Mouse (Mus musculus): Measurements from ENCODE around the gene Cpt1a. TPM values are rescaled to one million over a fixed set of nuclear protein-coding genes. Genes with fewer than 3 reads are reported as not detected.

The Cpt1a gene
- total and polyA plus RNA-seq, 2 experiments from 2014 or later, result 15.7 to 35.8 TPM

GRCm38 (mm10) chr19:3326479-3327047 lies 4.4 kb downstream of the Cpt1a start:
- H3K9me3 ChIP-seq (ENCODE audit: low read length), result no peaks in the 10 kb centered on the region
- peak overlapping the region; percentile 71; the same call in 1 of the 2 replicates for H3K27ac ChIP-seq (ENCODE audit: low read depth, low read length)
- no peaks in the 10 kb centered on the region for H3K4me1 ChIP-seq (ENCODE audit: insufficient read depth, low read length)
- no peak for ATAC-seq (ENCODE audit: low FRiP score)
- H3K9ac ChIP-seq (replicated peaks; ENCODE audit: low read length, poor library complexity, severe bottlenecking), result no peak overlapping the region
- H3K4me2 ChIP-seq (ENCODE audit: low read depth, low read length, poor library complexity, severe bottlenecking), result no peak overlapping the region
- WGBS, result 78% methylated on average over 12 of the region's 12 CpGs
- no peaks in the 10 kb centered on the region for H3K36me3 ChIP-seq (ENCODE audit: insufficient read depth, low read length)
- no peak for DNase-seq (ENCODE audit: low spot score)
- H3K4me3 ChIP-seq (ENCODE audit: low read depth, low read length), result no peak overlapping the region
- TF ChIP-seq CTCF (IDR thresholded peaks at IDR 0.05), result no peak
- H3K27me3 ChIP-seq (ENCODE audit: insufficient read depth, low read length), result peaks cover 11% of the 10 kb centered on the region

- no peak for ATAC-seq (ENCODE audit: low FRiP score)
- no peaks in the 10 kb centered on the region for H3K36me3 ChIP-seq (ENCODE audit: insufficient read depth, low read length)
- H3K27ac ChIP-seq (ENCODE audit: low read depth, low read length), result no peak overlapping the region
- H3K4me3 ChIP-seq (ENCODE audit: low read depth, low read length), result no peak overlapping the region
- no peak overlapping the region for H3K9ac ChIP-seq (replicated peaks; ENCODE audit: low read length, poor library complexity, severe bottlenecking)
- TF ChIP-seq CTCF (IDR thresholded peaks at IDR 0.05), result no peak
- no peaks in the 10 kb centered on the region for H3K9me3 ChIP-seq (ENCODE audit: low read length)
- DNase-seq (ENCODE audit: low spot score), result no peak
- H3K4me2 ChIP-seq (ENCODE audit: low read depth, low read length, poor library complexity, severe bottlenecking), result no peak overlapping the region
- no peaks in the 10 kb centered on the region for H3K4me1 ChIP-seq (ENCODE audit: insufficient read depth, low read length)
- WGBS, result 77% methylated on average over 6 of the region's 6 CpGs
- H3K27me3 ChIP-seq (ENCODE audit: insufficient read depth, low read length), result no peaks in the 10 kb centered on the region
Observed at GRCm38 (mm10) chr19:3333247-3333646, 11.1 kb downstream of the Cpt1a start.

GRCm38 (mm10) chr19:3333694-3334515 lies 11.8 kb downstream of the Cpt1a start:
- TF ChIP-seq CTCF (IDR thresholded peaks at IDR 0.05), result no peak
- Histone ChIP-seq H3K4me2 (ENCODE audit: low read depth, low read length, poor library complexity, severe bottlenecking) (no peak overlapping the region), H3K4me3 (ENCODE audit: low read depth, low read length) (no peak overlapping the region), H3K27ac (ENCODE audit: low read depth, low read length) (no peak overlapping the region), H3K36me3 (ENCODE audit: insufficient read depth, low read length) (no peaks in the 10 kb centered on the region), H3K9ac (replicated peaks; ENCODE audit: low read length, poor library complexity, severe bottlenecking) (no peak overlapping the region), H3K27me3 (ENCODE audit: insufficient read depth, low read length) (no peaks in the 10 kb centered on the region), H3K9me3 (ENCODE audit: low read length) (no peaks in the 10 kb centered on the region), H3K4me1 (ENCODE audit: insufficient read depth, low read length) (no peaks in the 10 kb centered on the region)
- 32% methylated on average over 17 of the region's 17 CpGs for WGBS
- DNase-seq (ENCODE audit: low spot score) (no peak), ATAC-seq (ENCODE audit: low FRiP score) (no peak)

- Histone ChIP-seq H3K27me3 (ENCODE audit: insufficient read depth, low read length) (no peaks in the 10 kb centered on the region), H3K9ac (replicated peaks; ENCODE audit: low read length, poor library complexity, severe bottlenecking) (no peak overlapping the region), H3K4me2 (ENCODE audit: low read depth, low read length, poor library complexity, severe bottlenecking) (no peak overlapping the region), H3K27ac (ENCODE audit: low read depth, low read length) (no peak overlapping the region), H3K4me3 (ENCODE audit: low read depth, low read length) (no peak overlapping the region), H3K9me3 (ENCODE audit: low read length) (no peaks in the 10 kb centered on the region), H3K4me1 (ENCODE audit: insufficient read depth, low read length) (no peaks in the 10 kb centered on the region), H3K36me3 (ENCODE audit: insufficient read depth, low read length) (no peaks in the 10 kb centered on the region)
- DNase-seq (ENCODE audit: low spot score) (no peak), ATAC-seq (ENCODE audit: low FRiP score) (no peak)
- WGBS, result 66% methylated on average over 4 of the region's 4 CpGs
- no peak for TF ChIP-seq CTCF (IDR thresholded peaks at IDR 0.05)
Observed at GRCm38 (mm10) chr19:3334550-3334949, 12.4 kb downstream of the Cpt1a start.

GRCm38 (mm10) chr19:3335917-3336316 lies 13.8 kb downstream of the Cpt1a start:
- no peak for TF ChIP-seq CTCF (IDR thresholded peaks at IDR 0.05)
- 79% methylated on average over 1 of the region's 1 CpGs for WGBS
- H3K27me3 ChIP-seq (ENCODE audit: insufficient read depth, low read length), result no peaks in the 10 kb centered on the region
- no peak overlapping the region for H3K27ac ChIP-seq (ENCODE audit: low read depth, low read length)
- no peak overlapping the region for H3K9ac ChIP-seq (replicated peaks; ENCODE audit: low read length, poor library complexity, severe bottlenecking)
- H3K36me3 ChIP-seq (ENCODE audit: insufficient read depth, low read length), result no peaks in the 10 kb centered on the region
- DNase-seq (ENCODE audit: low spot score), result no peak
- no peak overlapping the region for H3K4me2 ChIP-seq (ENCODE audit: low read depth, low read length, poor library complexity, severe bottlenecking)
- no peaks in the 10 kb centered on the region for H3K9me3 ChIP-seq (ENCODE audit: low read length)
- no peaks in the 10 kb centered on the region for H3K4me1 ChIP-seq (ENCODE audit: insufficient read depth, low read length)
- H3K4me3 ChIP-seq (ENCODE audit: low read depth, low read length), result no peak overlapping the region
- ATAC-seq (ENCODE audit: low FRiP score), result no peak

Data from midbrain, postnatal 0 days (tissue).